Mouse (Mus musculus) heart, postnatal 0 days (tissue): ENCODE measurements at regions not wholly inside any gene's neighbourhood (a gene's known extent, or its start where the extent isn't known, plus 50 kb on each side); places are given as distances from the start of the nearest gene placed in this dataset.

Experiments used
- CTCF ChIP-seq: IDR thresholded peaks from 2 replicates; pipeline ENCODE4 v1.5.1; 2016; ENCODE audit warnings: antibody characterized with exemption, control low read depth, low read depth
- EP300 ChIP-seq: IDR thresholded peaks from 2 replicates; pipeline ENCODE4 v1.6.1; 2016; ENCODE audit warnings: antibody characterized with exemption, low read depth

GRCm38 (mm10) chr10:23004768-23005167, 184.8 kb upstream of the Tcf21 start:
- TF ChIP-seq CTCF, result no peak
- TF ChIP-seq EP300, result no peak
